Mouse (Mus musculus) lung, adult 2 months (tissue): ENCODE measurements around the gene Sez6l. TPM values are rescaled to one million over a fixed set of nuclear protein-coding genes. Genes with fewer than 3 reads are reported as not detected.

Experiments used
- DNase-seq: peaks from one replicate; pipeline ENCODE4 v3.0.0; 2022
- H3K4me1 ChIP-seq: fragments of 200-500 bp; 2 replicates; pipeline ENCODE4 v1.6.1; 2011; ENCODE audit warnings: low read length; ENCODE audit not compliant: control insufficient read depth, insufficient read depth
- H3K4me3 ChIP-seq: fragments of 200-500 bp; replicated peaks from 2 replicates; pipeline ENCODE3; 2011; ENCODE audit warnings: low read depth, mild to moderate bottlenecking, control low read depth, low read length; ENCODE audit errors: extremely low read depth
- CTCF ChIP-seq: fragments of 200-500 bp; IDR thresholded peaks from 2 replicates; pipeline ENCODE4 v1.5.1; 2011; ENCODE audit warnings: mild to moderate bottlenecking, low read length, control low read depth; ENCODE audit not compliant: insufficient read depth
- POLR2A ChIP-seq: fragments of 200-500 bp; IDR thresholded peaks from 2 replicates; pipeline ENCODE4 v1.6.1; 2011; ENCODE audit warnings: low read depth, mild to moderate bottlenecking, control low read depth, low read length, borderline replicate concordance; ENCODE audit errors: extremely low read depth
- WGBS: fragments of 180-500 bp; shearing (Covaris S2); methylation state at CpG from one replicate; pipeline ENCODE4 v1.1.7; 2018; 5-methylcytosine and 5-hydroxymethylcytosine counted together
- polyA plus RNA-seq: library from polyadenylated mRNA; depleted of rRNA; stranded (reverse); fragments of >200 nt; gene quantifications from 2 replicates; pipeline ENCODE4 v1.2.3, GENCODE M21; 2012

Sez6l gene
- polyA plus RNA-seq, 1 experiment: 0.12 TPM

- TF ChIP-seq POLR2A (no peak), CTCF (no peak)
- 74% methylated on average over 18 of the region's 18 CpGs for WGBS
- Histone ChIP-seq H3K4me1 (no peaks in the 10 kb centered on the region), H3K4me3 (no peak overlapping the region)
- DNase-seq: no peak
Observed at GRCm38 (mm10) chr5:112396066-112396465, 180.9 kb downstream of the Sez6l start.

- no peak for TF ChIP-seq POLR2A
- TF ChIP-seq CTCF: no peak
- no peak for DNase-seq
- no peaks in the 10 kb centered on the region for H3K4me1 ChIP-seq
- WGBS: 5% methylated on average over 41 of the region's 67 CpGs
- H3K4me3 ChIP-seq: peak within 1 kb of the TSS; percentile 4
Observed at GRCm38 (mm10) chr5:112394779-112395443, 182.1 kb downstream of the Sez6l start, which contains the start of gene Asphd2. TSS of gene Asphd2 (minus strand) at chr5:112394866.

- no peaks in the 10 kb centered on the region for H3K4me1 ChIP-seq
- 1% methylated on average over 28 of the region's 28 CpGs for WGBS
- H3K4me3 ChIP-seq: no peak overlapping the region
- no peak for DNase-seq
- TF ChIP-seq POLR2A: no peak
Observed at GRCm38 (mm10) chr5:112394415-112394763, 182.6 kb downstream of the Sez6l start.

GRCm38 (mm10) chr5:112393741-112394414 is 183.1 kb downstream of the Sez6l start:
- Histone ChIP-seq H3K4me3 (no peak overlapping the region), H3K4me1 (no peaks in the 10 kb centered on the region)
- 17% methylated on average over 18 of the region's 18 CpGs for WGBS
- TF ChIP-seq POLR2A (no peak), CTCF (no peak)
- DNase-seq: no peak

GRCm38 (mm10) chr5:112391676-112392323 is 185.2 kb downstream of the Sez6l start:
- Histone ChIP-seq H3K4me1 (no peaks in the 10 kb centered on the region), H3K4me3 (no peak overlapping the region)
- 65% methylated on average over 27 of the region's 27 CpGs for WGBS
- TF ChIP-seq POLR2A (no peak), CTCF (no peak)
- DNase-seq: no peak

GRCm38 (mm10) chr5:112391002-112391401 is 186.0 kb downstream of the Sez6l start:
- TF ChIP-seq CTCF (no peak), POLR2A (no peak)
- WGBS: 51% methylated on average over 16 of the region's 16 CpGs

GRCm38 (mm10) chr5:112389352-112389751 is 187.6 kb downstream of the Sez6l start:
- no peak for DNase-seq
- H3K4me3 ChIP-seq: no peak overlapping the region
- TF ChIP-seq POLR2A (no peak), CTCF (no peak)
- 81% methylated on average over 9 of the region's 9 CpGs for WGBS
- H3K4me1 ChIP-seq: no peaks in the 10 kb centered on the region

More at GRCm38 (mm10) chr5:112391002-112391401, 186.0 kb downstream of the Sez6l start:
- no peaks in the 10 kb centered on the region for H3K4me1 ChIP-seq
- no peak for DNase-seq
- H3K4me3 ChIP-seq: no peak overlapping the region

- H3K4me1 ChIP-seq: no peaks in the 10 kb centered on the region
- no peak overlapping the region for H3K4me3 ChIP-seq
- DNase-seq: no peak
- no peak for TF ChIP-seq POLR2A
- TF ChIP-seq CTCF: no peak
- WGBS: 76% methylated on average over 2 of the region's 2 CpGs
Observed at GRCm38 (mm10) chr5:112385973-112386372, 191.0 kb downstream of the Sez6l start.

GRCm38 (mm10) chr5:112384805-112385472 is 192.0 kb downstream of the Sez6l start:
- TF ChIP-seq CTCF (no peak), POLR2A (no peak)
- Histone ChIP-seq H3K4me3 (no peak overlapping the region), H3K4me1 (no peaks in the 10 kb centered on the region)
- WGBS: 76% methylated on average over 13 of the region's 13 CpGs
- DNase-seq: no peak

- Histone ChIP-seq H3K4me1 (no peaks in the 10 kb centered on the region), H3K4me3 (no peak overlapping the region)
- TF ChIP-seq POLR2A: no peak
- TF ChIP-seq CTCF: no peak
- WGBS: 43% methylated on average over 17 of the region's 17 CpGs
- no peak for DNase-seq
Observed at GRCm38 (mm10) chr5:112382641-112383330, 194.2 kb downstream of the Sez6l start.
